Mouse (Mus musculus): ENCODE measurements at regions not wholly inside any gene's neighbourhood (a gene's known extent, or its start where the extent isn't known, plus 50 kb on each side); places are given as distances from the start of the nearest gene placed in this dataset.

GRCm38 (mm10) chr7:51723955-51724354 lies 102.1 kb downstream of the Slc17a6 start:
- TF ChIP-seq POLR2A (IDR thresholded peaks at IDR 0.05; ENCODE audit: low read depth, low read length) (no peak), CTCF (IDR thresholded peaks at IDR 0.05; ENCODE audit: extremely low read depth, insufficient read depth, insufficient read length, insufficient replicate concordance) (no peak)
